Mouse (Mus musculus) lung, postnatal 0 days (tissue): ENCODE measurements at regions not wholly inside any gene's neighbourhood (a gene's known extent, or its start where the extent isn't known, plus 50 kb on each side); places are given as distances from the start of the nearest gene placed in this dataset.

Experiments used
- CTCF ChIP-seq: IDR thresholded peaks from 2 replicates; pipeline ENCODE4 v1.5.1; 2016; ENCODE audit warnings: antibody characterized with exemption, mild to moderate bottlenecking
- EP300 ChIP-seq: IDR thresholded peaks from 2 replicates; pipeline ENCODE4 v1.6.1; 2016; ENCODE audit warnings: antibody characterized with exemption, mild to moderate bottlenecking, control low read depth

DNA sequence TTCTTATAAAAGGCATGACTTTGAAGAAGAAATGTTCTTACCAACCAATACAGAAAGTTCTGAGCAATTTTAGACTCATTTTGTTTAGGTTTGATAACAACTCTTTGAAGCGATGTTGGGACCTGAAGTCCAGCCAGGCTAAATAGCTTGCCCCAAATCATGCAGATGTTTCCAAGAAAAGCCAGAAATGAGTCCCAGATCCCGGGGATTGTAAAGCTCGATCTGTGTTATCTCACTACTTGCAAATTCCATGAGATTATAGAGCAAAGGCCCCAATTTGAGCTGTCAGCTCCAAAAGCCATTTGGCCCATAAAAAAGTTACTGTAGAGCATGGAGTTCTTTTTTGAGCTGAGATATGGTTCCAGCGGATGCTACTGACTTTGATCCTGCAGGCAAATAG is 614.3 kb upstream of the Igfbp3 start:
- no peak for TF ChIP-seq CTCF
- no peak for TF ChIP-seq EP300
